Mouse (Mus musculus) liver, adult 2 months (tissue): ENCODE results near the gene Fbn1.

ENCODE experiments used
- CTCF ChIP-seq: fragments of 200-500 bp; IDR thresholded peaks from 2 replicates; pipeline ENCODE4 v1.5.1; 2011; ENCODE audit warnings: low read depth, low read length, control low read depth
- POLR2A ChIP-seq: fragments of 200-500 bp; IDR thresholded peaks from 2 replicates; pipeline ENCODE4 v1.6.1; 2011; ENCODE audit warnings: low read length, control low read depth; ENCODE audit not compliant: insufficient read depth; ENCODE audit errors: extremely low read depth

GRCm38 (mm10) chr2:125514391-125514790 lies 6.6 kb upstream of the Fbn1 start:
- TF ChIP-seq CTCF (no peak), POLR2A (no peak)
